Mouse (Mus musculus) left cerebral cortex, postnatal 4 days (tissue): ENCODE results near the gene Sdf4. TPM values are rescaled to one million over a fixed set of nuclear protein-coding genes. Genes with fewer than 3 reads are reported as not detected.
A peak's percentile ranks its signal among the peaks of the same experiment; 100 is the strongest.

Experiments
- DNase-seq: peaks from one replicate; pipeline ENCODE4 v3.0.0-alpha.2; 2022
- intact Hi-C: fragments of 180-260 bp; cut with DNase I; formaldehyde crosslinking; loops from one replicate; pipeline ENCODE4 v1.15.1; 2025
- total RNA-seq, 2 experiments: library from RNA; stranded (reverse); gene quantifications; 2 replicates each; pipeline ENCODE4 v1.2.3; 2021

The Sdf4 gene
- total RNA-seq, 2 experiments from 2014 or later, result 111 to 112 TPM

GRCm38 (mm10) chr4:155993606-155994005, 934 bp downstream of the Sdf4 start:
- DNase-seq, result no peak
- intact Hi-C loops, result no loop called here

DNA sequence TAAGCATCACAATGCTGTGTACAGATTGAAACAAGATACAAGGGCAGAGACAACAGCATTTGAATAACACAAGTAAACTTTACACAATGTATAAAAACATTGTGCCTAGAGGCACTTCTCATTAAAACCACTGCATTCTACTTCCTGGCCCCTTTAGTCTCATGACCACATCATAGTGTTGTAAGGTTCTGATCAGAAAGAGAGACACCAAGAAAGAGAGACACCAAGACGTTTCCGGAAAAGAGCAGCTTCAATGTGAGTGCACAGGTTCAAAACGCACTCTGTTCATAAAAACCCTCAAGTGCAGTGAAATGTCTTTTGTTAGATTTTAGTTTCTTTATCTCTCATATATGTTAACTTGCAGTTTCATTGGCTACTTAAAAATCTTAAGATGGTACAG, 11.4 kb downstream of the Sdf4 start:
- intact Hi-C loops, result no loop called here
- no peak for DNase-seq

DNA sequence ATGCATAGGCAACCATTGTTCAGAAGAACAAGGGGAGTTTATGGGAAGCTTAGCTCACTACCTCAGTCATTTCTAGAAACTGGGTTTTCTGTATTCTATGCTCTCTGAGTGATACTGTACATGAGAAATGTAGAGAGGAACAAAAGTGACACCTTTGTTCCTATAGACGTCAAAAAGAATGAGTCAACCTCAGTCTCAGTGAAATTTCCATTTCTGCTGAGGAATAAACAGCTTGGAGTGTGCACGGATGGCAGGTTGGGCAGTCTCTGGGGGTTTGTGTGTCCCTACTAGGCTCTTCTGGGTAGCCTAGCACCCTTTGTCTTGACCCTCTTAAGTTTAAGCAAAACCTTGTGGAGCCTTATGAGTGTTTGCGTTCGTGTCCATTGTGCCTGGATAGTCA, 15.7 kb downstream of the Sdf4 start:
- intact Hi-C loops, result no loop called here
- DNase-seq, result no peak

GRCm38 (mm10) chr4:156013637-156014036, 21.0 kb downstream of the Sdf4 start, which contains the start of gene Tnfrsf4:
Gene Tnfrsf4 (plus strand): TSS chr4:156013843.
- DNase-seq, result no peak
- intact Hi-C loops, result no loop called here

DNA sequence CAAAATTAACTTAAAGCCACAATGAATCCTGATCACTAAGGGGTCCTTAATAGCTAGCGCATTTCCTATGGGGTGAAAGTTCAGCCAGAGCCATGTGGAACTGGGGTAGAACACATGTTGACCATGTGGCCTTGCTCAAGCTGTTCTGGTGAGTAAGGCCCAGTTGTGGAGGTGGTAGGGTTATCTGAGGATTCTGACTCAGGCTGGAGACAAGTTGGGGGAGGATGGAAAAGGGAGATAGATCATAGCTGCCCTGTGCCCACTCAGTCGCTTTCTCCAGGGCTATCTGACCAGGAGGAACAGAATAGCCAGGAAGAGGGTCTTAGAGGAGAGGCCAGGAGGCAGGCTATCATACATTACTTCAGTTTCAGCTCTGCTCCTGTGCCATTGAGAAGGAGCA, 21.8 kb downstream of the Sdf4 start:
- DNase-seq, result no peak
- intact Hi-C loops, result no loop called here

- intact Hi-C loops, result no loop called here
- peak; percentile 38 for DNase-seq
These were observed 27.1 kb downstream of the Sdf4 start for GRCm38 (mm10) chr4:156019771-156020170.

DNA sequence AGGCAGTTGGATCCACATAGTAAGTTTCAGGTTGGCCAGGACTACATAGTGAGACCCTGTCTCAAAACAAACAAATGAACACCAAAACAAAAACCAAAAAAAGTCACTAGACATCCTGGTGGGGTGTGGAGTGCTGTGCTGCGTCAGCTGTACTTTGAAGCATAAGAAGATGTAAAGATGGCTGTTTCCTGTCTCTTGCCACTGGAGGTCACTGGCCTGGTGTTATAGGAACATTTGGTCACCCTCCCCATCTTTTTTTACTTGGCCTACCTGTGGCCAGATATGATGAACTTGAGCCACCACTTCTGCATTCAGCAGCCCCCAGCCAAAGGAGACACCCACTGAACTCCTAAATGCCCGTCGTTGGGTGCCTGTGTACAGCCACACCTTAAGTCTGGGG, 28.7 kb downstream of the Sdf4 start:
- intact Hi-C loops, result no loop called here
- DNase-seq, result no peak

DNA sequence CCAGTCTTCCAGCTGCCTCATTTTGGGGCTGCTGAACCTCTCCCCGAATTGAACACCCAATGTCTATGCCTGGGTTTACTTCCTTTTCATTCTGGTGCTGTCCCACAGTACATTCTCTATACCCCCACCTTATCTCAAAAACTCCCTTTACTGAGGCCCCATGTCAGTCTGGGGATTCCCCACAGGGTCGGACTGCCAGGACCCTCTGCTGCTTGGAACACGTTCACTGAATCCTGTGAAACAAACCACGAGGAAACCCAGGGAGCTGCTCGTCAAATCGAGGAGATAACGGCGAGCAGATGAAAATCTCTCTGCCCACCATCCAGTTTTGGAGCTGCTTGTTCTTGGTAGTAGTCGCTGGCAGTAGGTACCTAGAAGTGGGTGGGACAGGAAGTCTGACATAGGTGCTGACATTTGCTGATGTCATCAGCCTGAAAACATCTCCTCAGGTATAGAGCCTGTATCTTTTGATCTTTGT, 29.3 kb downstream of the Sdf4 start:
- DNase-seq, result no peak
- intact Hi-C loops, result no loop called here

DNA sequence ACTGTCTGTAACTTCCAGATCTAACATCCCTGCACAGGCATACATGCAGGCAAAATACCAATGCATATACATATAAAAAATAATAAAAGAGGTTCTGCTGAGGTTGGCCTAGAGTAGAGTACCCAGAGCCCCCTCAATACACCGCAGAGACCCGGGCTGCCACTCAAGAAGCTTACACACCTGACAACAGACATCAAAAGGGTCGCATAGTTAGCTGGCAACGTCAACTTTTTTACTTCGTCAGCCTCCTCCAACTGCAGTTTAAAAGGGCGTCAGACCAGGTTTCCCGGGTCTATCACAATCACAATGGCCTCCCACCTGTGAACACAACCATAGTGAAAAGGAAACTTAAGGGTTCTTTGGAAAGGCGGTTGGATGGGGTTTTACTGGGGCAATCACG, 30.8 kb downstream of the Sdf4 start:
- DNase-seq, result no peak
- intact Hi-C loops, result no loop called here

DNA sequence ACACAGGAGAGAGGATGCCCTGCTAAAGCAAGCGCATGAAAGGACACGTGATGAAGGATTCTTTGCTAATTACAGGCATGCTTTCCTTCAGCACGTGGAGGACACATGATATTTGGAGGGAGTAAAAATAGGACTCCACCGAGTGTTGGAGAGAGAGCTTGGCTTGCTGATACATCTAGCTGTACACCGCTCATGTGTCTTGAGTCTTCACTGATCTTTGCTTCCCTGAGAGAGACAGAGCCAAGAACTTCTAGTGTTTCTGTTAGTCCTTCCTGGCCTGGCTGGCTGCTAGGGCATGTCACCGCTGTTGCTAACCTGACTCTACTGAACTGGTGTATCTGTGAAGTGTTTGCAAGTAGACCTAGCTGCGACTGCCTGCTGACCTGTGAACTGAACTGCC, 31.5 kb downstream of the Sdf4 start:
- no peak for DNase-seq
- intact Hi-C loops, result no loop called here

DNA sequence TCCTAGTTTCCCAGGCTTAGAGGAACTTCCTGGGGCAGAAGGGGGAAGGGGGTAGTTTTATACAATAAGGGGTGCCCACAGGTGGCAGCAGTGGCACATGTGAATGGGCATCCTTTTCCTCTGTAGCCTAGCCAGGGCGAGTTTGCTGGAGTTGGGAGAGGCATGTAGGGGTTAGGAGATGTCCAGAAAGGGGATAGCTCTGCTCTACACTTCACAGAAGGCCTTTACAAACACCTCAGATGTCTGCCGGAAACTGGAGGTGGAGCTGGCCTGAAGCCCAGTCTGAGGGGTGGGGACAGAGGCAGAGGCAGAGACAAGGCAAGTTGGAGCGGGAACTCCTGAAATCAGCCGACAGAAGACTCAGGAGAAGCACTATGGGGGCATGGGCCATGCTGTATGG, 33.3 kb downstream of the Sdf4 start, which contains the start of gene Tnfrsf18:
TSS of gene Tnfrsf18 (plus strand) at position 152 of the 400 bp plus-strand sequence.
- intact Hi-C loops, result no loop called here
- no peak for DNase-seq

DNA sequence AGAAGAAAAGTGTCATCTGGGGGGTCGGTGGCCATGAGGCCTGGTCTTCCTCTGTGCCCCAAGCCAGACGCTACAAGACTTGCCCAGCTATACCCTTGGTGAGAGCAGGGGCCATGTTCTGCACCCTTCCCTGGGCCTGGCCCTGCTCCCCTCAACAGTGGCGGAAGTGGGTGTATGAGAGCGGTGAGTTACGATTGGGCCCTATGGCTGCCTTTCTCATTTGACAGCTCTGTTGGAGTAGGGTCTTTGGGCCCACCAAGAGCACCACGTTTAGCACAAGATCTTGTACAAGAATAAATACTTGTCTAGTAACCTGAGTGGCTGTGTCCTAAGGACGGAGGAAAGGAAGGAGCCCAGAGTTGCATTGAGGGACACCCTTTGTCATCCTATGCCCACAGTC, 35.9 kb downstream of the Sdf4 start:
- intact Hi-C loops, result no loop called here

DNA sequence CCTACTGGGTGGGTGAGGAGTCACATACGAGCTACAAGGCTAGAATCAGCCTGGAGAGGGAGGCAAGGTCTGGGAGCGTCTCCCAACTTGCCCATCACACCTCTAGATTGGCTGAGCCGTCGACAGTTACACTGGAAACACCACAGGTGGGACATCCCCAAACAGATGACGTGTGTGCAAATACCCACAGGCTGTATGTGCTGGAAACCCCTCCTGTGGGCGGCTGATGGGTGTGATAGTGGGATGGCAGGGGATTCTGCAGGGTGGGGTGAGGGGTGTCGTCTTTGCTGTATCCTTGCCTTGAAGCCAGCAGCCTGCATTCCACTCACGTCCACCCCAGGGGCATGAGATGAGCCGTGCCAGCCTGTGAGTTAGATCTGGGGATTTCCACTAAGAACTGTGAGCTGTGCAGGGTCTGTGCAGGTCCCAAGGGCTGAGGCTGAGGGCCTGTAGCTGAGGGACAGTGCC, 38.0 kb downstream of the Sdf4 start:
- intact Hi-C loops, result no loop called here

More for the DNA sequence above, 35.9 kb downstream of the Sdf4 start:
- DNase-seq, result no peak

GRCm38 (mm10) chr4:156031255-156031592, 38.6 kb downstream of the Sdf4 start:
- intact Hi-C loops, result no loop called here
- DNase-seq, result no peak

More for the DNA sequence above, 38.0 kb downstream of the Sdf4 start:
- no peak for DNase-seq

GRCm38 (mm10) chr4:156031593-156032391, 39.1 kb downstream of the Sdf4 start:
- intact Hi-C loops, result no loop called here
- DNase-seq, result peak; percentile 87

DNA sequence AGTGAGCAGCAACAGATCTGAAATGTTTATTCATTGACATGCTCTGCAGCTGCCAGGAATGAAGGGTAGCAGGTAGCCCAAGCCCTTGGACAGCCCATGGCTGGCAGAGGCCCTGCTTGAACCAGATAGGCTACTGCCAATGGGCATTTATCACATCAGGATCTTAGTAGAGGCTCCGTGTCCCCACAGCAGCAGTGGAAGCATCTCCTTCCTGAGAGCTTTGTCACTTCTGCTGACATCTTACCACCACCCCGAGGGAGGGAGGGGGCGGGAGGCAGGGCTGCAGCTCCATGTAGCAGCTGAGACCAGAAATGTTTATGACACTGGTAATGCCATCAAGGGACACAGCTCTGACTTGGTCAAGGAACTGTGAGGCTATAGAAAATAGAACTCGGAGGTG, 40.2 kb downstream of the Sdf4 start:
- intact Hi-C loops, result no loop called here

GRCm38 (mm10) chr4:156033476-156034119, 40.9 kb downstream of the Sdf4 start:
- peak; percentile 31 for DNase-seq
- intact Hi-C loops, result no loop called here

More for the DNA sequence above, 40.2 kb downstream of the Sdf4 start:
- no peak for DNase-seq

GRCm38 (mm10) chr4:156034301-156034700, 41.6 kb downstream of the Sdf4 start:
- intact Hi-C loops, result no loop called here
- no peak for DNase-seq

- no peak for DNase-seq
- intact Hi-C loops, result no loop called here
These were observed 42.2 kb downstream of the Sdf4 start for GRCm38 (mm10) chr4:156034901-156035300.

DNA sequence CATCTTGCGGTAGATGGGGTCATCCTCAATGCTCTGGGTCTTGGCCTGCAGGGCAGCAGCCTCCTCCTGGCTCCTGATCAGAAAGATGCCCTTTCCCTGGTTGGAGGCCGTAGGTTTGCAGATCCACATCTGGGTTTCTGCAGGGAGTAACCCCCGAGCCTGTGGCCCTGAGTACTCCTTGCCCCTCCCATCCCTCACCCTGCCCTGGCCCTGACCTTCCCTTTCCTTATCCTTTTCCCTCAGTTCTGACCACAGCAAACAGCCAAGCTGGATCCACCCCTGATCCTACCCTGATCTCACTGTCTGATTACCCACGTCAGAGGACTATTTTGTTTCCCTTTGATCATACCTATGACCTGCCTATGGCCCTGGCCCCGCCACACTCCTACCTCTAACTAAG, 52.1 kb downstream of the Sdf4 start:
- intact Hi-C loops, result no loop called here
- no peak for DNase-seq

DNA sequence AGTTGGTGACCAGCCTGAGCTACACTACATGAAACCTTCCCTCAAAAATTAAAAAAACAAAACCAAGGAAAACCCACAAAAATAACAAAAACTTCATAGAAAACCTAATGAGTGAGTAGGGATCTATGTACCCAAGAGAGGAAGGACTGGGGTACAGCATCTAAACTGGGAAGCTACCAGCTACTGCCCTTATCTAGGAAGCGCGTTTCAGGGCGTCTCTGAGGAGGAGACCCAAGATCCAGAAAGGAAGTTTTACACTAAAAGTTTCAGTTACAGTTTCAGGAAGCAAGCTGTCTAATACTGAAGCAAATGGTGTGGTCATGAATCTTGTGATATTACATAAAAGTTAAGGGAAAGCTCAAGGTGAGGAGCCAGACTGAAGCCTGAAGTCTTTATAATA, 57.1 kb downstream of the Sdf4 start:
- DNase-seq, result no peak
- intact Hi-C loops, result no loop called here

DNA sequence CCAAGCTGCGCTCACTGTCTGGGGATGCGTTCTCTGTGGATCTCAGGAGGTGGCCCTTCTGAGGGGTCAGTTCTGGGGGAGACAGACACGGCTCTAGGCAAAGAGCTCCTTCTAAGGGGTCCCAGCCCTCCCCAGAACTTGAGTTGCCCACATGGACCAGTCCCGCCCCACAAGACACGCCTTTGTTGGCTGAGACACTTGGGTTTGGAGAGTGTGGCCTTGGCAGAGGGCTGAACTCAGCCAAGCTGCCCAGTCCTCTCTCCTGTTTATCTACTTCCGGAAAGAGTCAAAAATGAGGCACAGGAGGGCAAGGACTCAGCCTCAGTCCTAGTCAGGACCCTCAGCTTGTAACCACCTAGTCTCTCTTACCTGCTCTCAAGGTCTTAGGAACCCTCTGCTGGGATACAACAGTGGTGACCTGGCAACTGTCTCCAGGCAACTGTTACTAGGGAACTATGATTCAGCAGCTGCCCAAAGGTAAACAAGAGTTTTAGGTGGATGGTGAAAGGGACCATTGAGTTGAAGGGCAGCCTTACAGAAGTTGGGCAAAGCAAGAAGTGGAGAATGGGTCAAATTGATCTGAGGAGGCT, 57.8 kb downstream of the Sdf4 start:
- DNase-seq, result no peak
- intact Hi-C loops, result no loop called here
